Mouse (Mus musculus): ENCODE data around the gene Tnnc2.
"Not testable (repeated sequence)": the region's sequence is repeated elsewhere in the genome, so short reads cannot be mapped to it uniquely, and the experiment has no call there.

Gene Tnnc2

DNA sequence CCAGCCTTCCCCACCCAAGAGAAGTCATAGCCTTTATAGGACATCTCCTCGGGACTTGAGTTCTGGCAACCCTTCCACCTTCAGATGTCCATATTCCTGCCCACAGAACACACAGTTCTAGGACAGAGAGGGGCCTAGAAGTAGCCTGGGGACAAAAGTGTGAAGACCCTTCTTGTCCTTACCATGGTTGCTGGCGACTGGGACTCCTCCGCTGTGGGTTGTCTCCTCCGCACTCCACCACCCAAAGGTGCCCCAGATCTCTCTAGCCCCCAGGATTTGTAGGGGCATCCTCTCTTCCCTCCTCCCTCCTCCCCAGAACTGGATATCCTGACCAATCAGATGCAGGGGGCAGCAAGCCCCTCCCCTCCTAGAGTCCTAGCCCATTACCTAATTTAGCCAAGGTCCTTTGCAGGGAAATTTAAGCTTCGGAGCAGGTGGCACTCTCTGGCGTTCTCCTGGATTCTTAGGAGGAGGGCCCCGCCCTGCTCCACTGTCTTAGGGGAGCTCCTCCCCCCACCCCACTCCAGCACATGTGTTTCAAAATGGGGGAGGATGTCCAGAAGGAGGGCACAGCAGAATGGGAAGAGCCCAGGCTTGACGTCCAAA, at the start of gene Tnnc2:
TSS of gene Tnnc2 (minus strand) at position 487 of the 606 bp plus-strand sequence.
- DNase-seq = no peak

- DNase-seq = no peak
Observed at GRCm38 (mm10) chr2:164829090-164829489, 49.3 kb upstream of the Tnnc2 start.

DNA sequence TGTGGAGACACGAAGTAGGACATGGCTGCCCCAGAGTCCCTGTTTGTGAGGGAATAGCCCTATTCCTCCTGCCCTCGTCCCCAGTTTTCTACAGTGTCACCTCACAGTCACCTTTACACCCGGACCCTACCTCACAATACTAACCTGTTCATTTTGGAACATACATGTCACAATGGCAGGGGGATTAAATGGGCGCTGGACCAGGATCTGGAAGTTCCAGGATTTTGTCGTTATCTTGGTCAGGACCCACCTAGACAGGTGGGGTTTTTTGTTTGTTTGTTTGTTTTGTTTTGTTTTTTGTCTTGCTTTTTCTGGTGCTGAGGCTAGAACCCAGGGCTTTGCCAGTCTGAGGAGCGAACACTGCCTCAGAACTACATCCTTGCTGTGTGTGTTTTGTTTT, 48.7 kb upstream of the Tnnc2 start, which contains the start of gene Spata25:
TSS of gene Spata25 (minus strand) at position 101 of the 400 bp plus-strand sequence.
- DNase-seq = no peak

DNA sequence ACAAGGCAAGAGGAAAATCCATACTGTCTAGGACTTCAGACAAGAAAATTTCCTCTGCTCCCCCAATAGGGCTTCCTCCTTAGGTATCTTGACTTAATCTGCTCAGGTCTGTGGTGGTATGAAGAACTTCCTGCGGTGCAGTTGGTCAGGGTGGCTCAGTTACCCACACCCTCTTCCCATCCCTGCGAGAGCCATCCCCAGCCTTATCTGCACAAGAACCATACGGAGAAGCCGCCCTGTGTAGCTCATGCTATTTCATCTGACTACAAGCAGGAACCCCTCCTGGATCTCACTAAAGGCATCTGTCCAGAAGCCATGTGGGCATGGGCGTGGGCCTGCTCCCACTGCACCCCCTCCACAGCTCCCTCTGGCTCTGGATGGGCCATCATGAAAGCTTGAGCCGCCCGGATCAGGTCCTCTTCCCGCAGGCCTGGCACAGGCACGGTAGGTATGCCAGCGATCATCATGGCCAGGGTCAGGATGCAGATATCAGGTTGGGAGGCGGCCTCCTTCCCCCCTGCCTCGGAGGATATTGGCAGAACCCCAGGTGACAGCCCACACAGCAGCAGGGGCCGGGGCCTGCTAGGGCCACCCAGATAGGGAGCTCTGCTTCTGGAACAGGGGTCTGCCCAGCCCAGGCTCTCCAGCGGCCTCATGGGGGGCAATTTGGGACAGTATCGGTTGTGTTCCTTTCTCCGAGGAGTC, 47.5 kb upstream of the Tnnc2 start:
- DNase-seq = no peak

GRCm38 (mm10) chr2:164825521-164825920, 45.8 kb upstream of the Tnnc2 start:
- DNase-seq = no peak

DNA sequence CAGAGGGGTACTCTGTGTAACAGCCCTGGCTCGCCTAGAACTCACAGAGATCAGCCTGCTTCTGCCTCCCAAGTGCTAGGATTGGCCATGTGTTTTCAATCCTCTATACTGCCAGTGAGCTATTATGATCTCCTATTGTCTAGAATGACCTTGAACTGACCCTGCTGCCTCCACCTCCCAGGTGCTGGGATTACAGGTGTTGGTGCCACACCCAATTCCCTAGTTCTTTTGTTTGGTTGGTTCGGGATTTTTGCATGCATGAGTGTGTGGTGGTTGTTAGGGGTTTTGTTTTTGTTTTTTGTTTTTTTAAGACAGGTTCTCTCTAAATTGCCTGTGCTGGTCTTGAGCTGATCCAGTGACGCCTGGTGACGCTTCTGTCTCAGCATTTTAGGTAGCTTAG, 44.2 kb upstream of the Tnnc2 start:
- no peak for DNase-seq

DNA sequence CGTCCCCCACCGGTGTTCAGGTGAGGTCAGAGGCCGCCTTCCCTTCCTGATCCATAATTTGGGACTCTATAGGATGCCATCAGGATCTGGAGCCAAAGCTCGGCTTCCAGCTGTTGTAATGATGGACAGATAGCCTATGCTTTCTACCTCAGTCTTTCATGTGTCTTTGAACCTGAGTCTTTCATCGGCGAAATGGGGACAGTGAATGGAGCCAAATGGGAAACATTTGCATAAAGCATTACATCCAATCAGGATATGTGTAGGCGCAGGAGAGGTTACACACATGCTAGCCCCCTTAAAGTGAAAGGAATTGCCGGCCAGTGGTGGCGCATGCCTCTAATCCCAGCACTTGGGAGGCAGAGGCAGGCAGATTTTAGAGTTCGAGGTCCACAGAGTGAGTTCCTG, 43.4 kb upstream of the Tnnc2 start:
- peak in 1 of 2 experiments; percentile 35 for DNase-seq

DNA sequence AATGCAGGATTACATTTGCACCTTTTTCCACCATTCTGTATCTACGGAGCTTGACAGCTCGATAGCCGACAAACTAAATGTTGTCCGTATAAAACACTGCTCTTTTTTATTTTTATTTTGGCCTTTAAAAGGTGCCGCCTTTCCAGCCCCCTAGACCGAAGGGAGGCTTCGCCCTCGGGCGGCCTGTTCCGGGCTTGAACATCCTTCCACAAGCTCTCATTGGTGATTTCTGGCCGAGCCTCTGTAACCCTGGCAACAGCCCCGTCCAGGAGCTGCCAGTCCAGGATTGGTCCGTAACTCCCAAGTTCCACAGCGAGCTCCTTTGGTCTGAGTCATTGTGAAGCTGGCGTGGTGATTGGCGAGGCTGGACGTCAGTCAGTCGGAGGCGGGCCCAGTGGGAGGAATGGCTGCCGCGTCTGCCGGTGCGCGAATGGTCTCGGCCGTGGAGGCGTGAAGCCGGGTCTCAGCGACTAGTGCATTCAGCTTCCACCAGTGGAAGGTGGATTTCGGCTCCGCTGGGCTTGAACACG, 42.9 kb upstream of the Tnnc2 start, which contains the start of gene Zswim1:
TSS of gene Zswim1 (plus strand) at position 51 of the 530 bp plus-strand sequence.
- DNase-seq = peak; percentile 99

DNA sequence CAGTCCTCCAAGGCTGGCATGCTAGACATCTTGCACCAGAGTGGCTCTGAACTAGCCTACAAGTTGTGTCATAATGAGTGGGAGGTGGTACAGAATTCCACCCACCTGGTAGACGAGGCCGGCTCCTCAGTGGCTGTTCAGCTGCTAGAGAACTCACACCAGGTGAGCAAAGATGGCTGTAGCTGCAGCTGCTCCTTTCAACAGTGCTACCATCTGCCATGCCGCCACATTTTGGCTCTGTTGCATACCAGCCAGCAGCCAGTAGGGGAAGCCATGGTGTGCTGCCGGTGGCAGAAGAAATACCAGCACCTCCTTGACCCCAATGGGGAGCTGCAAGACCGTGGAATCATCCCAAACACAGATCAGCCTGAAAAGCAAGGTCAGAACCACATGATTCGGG, 41.3 kb upstream of the Tnnc2 start:
- DNase-seq = no peak

DNA sequence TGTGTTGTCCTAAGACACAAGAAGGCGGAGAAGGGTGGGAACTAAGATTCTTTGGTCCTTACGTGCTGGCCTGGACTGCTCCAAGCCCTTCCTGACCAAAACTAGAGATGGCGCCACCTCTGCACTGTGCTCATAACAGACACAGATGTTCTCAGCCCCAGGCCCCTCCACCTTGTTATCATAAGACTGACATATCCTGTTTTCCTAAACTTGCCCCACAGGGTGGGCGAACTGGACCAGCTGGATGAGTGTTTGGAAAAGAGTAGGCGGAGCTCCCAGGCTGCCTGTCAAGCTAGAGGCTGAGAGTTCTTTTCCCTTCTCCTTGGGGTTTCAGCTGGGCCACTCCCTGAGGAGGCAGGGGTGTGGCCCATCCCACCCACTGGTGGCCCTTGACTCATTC, 37.9 kb upstream of the Tnnc2 start:
- DNase-seq = peak in 1 of 2 experiments; percentile 29

- no peak for DNase-seq
Observed at GRCm38 (mm10) chr2:164817206-164817605, 37.4 kb upstream of the Tnnc2 start.

DNA sequence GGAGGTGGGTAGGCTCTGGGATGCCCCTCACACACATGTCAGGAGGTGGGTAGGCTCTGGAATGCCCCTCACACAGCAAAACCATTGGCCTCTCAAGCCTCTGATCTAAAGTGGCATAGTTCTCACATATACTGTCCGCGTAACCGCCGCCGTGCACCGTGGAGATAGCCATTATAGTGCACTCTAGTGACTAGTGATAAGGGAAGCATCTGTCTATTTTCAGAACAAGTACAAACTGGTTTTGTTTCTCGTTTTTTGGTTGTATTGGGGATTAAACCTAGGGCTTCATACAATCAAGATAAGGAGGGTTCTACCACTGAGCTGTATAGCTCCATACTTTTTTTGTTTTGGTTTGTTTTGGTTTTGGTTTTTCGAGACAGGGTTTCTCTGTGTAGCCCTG, 36.1 kb upstream of the Tnnc2 start:
- DNase-seq = no peak

- no peak for DNase-seq
Observed at GRCm38 (mm10) chr2:164815348-164815747, 35.6 kb upstream of the Tnnc2 start.

DNA sequence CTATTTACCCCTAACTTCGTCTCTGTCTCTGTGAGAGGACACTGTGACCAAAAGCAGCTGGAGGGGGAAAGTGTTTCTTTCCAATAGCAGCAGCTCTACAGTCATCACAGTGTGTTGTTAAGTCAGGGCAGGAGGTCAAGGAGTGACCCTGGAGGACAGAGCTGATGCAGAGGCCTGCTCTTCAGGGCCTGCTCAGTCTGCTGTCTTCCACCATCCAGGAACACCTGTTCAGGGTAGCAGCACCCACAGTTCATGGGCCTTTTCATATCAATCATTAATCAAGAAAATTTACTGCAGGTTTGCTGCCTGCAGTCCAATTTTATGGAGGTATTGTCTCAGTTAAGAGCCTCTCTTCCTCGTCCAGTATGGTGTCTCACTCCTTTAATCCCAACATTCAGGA, 33.8 kb upstream of the Tnnc2 start:
- no peak for DNase-seq

DNA sequence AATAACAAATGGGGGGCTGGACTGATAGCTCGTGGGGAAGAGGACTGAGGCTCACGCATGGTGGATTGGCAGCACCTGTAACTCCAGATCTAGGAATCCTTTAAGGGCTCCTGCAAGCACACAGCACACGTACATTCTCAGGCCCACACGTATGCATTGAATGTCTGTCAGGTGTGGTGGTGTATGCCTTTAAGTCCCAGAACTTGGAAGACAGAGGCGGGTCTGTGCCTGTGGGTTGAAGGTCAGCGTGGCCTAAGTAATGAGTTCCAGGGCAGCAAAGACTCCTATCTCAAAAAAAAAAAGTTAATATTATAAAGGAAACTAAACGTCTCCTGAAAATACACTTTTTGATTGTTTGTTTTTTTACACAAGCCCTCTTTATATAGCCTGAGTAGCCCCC, 26.8 kb upstream of the Tnnc2 start:
- DNase-seq = no peak

- no peak for DNase-seq
Observed at GRCm38 (mm10) chr2:164805332-164805718, 25.6 kb upstream of the Tnnc2 start.

- DNase-seq = peak; percentile 98 to 99
Observed at GRCm38 (mm10) chr2:164804533-164805331, 25.0 kb upstream of the Tnnc2 start, which contains the start of the genes Acot8 and Zswim3. TSS of gene Acot8 (minus strand) at chr2:164804882. TSS of gene Zswim3 (plus strand) at chr2:164805098.

- DNase-seq = no peak
Observed at GRCm38 (mm10) chr2:164803921-164804313, 24.1 kb upstream of the Tnnc2 start.

- no peak for DNase-seq
Observed at GRCm38 (mm10) chr2:164803201-164803920, 23.6 kb upstream of the Tnnc2 start.

DNA sequence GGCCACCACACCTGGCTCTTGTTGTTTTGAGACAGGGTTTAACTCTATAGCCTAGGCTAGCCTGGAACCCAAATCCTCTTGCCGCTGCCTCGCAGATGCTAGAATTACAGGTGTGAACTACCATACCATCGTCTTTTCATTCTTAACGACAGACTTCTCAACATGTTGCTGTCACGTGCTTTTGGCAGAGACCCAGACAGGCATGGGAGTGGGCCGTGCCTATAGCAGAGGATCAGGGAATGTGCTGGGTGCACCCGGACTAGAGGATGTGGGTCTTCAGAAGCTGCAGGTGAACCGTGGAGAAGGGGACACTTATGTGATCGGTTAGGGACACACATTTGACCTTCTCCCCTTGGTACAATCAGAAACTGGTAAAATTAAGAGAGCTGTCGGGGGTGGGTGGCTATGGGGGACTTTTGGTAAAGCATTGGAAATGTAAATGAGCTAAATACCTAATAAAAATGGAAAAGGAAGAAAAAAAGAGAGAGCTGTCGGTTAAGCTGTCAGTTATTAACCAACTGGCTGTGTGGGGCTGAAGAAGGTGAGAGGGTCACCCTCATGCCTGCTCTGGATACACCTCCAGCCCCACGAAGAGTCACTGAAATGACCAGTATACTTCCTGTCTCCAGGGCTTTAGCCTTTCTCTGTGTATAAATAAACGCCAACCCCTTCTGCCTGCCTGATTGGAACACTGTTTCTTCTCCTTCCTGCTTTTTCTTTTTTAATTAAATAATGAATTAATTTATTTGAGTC, 20.7 kb upstream of the Tnnc2 start:
- DNase-seq = no peak

DNA sequence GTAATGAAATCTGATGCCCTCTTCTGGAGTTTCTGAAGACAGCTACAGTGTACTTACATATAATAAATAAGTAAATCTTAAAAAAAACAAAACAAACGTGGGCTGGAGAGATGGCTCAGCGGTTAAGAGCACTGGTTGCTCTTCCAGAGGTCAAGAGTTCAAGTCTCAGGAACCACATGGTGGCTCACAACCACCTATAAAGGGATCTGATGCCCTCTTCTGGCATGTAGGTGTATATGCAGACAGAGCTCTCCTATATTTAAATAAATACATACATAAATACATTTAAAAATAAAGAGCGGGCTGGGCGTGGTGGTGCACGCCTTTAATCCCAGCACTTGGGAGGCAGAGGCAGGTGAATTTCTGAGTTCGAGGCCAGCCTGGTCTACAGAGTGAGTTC, 18.8 kb upstream of the Tnnc2 start:
- DNase-seq = not testable (repeated sequence)

GRCm38 (mm10) chr2:164795868-164796267, 16.1 kb upstream of the Tnnc2 start:
- no peak for DNase-seq

Data from lung, adult 18-20 months (tissue).